Mouse (Mus musculus) hindbrain, embryonic 14.5 days (tissue): ENCODE data around the gene Ddx50. TPM values are rescaled to one million over a fixed set of nuclear protein-coding genes. Genes with fewer than 3 reads are reported as not detected.

ENCODE experiments used
- ATAC-seq: fragments of 200-750 bp; cut with Nextera tagmentation; 2 replicates; pipeline ENCODE4 v1.8.0; 2017; ENCODE audit warnings: moderate number of reproducible peaks, mild to moderate bottlenecking, moderate TSS enrichment, moderate library complexity; ENCODE audit not compliant: low FRiP score
- DNase-seq: peaks from one replicate; pipeline ENCODE4 v3.0.0-alpha.2; 2015; ENCODE audit warnings: low spot score
- H3K27ac ChIP-seq: fragments of 300-500 bp; sonication (generic); 2 replicates; pipeline ENCODE4 v1.5.1; 2014; ENCODE audit warnings: mild to moderate bottlenecking, moderate library complexity
- H3K27me3 ChIP-seq: fragments of 300-500 bp; sonication (generic); 2 replicates; pipeline ENCODE4 v1.6.1; 2014; ENCODE audit warnings: mild to moderate bottlenecking, low read length, mixed read lengths; ENCODE audit not compliant: control insufficient read depth, insufficient read depth
- H3K36me3 ChIP-seq: fragments of 300-500 bp; sonication (generic); replicated peaks from 2 replicates; pipeline ENCODE4 v1.6.1; 2014; ENCODE audit not compliant: control insufficient read depth, insufficient read depth
- H3K4me1 ChIP-seq: fragments of 300-500 bp; sonication (generic); replicated peaks from 2 replicates; pipeline ENCODE4 v1.6.1; 2014; ENCODE audit warnings: antibody characterized with exemption, low read length, mixed read lengths; ENCODE audit not compliant: control insufficient read depth, insufficient read depth
- H3K4me2 ChIP-seq: fragments of 300-500 bp; sonication (generic); replicated peaks from 2 replicates; pipeline ENCODE4 v1.6.1; 2014; ENCODE audit warnings: mild to moderate bottlenecking, moderate library complexity
- H3K4me3 ChIP-seq: fragments of 300-500 bp; sonication (generic); replicated peaks from 2 replicates; pipeline ENCODE4 v1.5.1; 2014; ENCODE audit warnings: mild to moderate bottlenecking, low read length
- H3K9ac ChIP-seq: fragments of 300-500 bp; sonication (generic); 2 replicates; pipeline ENCODE4 v1.6.1; 2014
- H3K9me3 ChIP-seq: fragments of 300-500 bp; sonication (generic); 2 replicates; pipeline ENCODE4 v1.6.1; 2016; ENCODE audit warnings: low read length; ENCODE audit not compliant: control insufficient read depth
- WGBS: fragments of 180-500 bp; shearing (Covaris S2); extraction: QIAGEN DNeasy Blood & Tissue Kit; methylation state at CpG from one replicate; pipeline ENCODE4 v1.1.7; 2014; 5-methylcytosine and 5-hydroxymethylcytosine counted together
- polyA plus RNA-seq: library from polyadenylated mRNA; unstranded; fragments of >200 nt; fragmentation: Nextera tagmentation; extraction: Ambion mirVana; gene quantifications from 2 replicates; pipeline ENCODE4 v1.2.1, GENCODE M21; 2014

Ddx50 gene
- 87.5 and 90.1 TPM in 2 replicates for polyA plus RNA-seq

DNA sequence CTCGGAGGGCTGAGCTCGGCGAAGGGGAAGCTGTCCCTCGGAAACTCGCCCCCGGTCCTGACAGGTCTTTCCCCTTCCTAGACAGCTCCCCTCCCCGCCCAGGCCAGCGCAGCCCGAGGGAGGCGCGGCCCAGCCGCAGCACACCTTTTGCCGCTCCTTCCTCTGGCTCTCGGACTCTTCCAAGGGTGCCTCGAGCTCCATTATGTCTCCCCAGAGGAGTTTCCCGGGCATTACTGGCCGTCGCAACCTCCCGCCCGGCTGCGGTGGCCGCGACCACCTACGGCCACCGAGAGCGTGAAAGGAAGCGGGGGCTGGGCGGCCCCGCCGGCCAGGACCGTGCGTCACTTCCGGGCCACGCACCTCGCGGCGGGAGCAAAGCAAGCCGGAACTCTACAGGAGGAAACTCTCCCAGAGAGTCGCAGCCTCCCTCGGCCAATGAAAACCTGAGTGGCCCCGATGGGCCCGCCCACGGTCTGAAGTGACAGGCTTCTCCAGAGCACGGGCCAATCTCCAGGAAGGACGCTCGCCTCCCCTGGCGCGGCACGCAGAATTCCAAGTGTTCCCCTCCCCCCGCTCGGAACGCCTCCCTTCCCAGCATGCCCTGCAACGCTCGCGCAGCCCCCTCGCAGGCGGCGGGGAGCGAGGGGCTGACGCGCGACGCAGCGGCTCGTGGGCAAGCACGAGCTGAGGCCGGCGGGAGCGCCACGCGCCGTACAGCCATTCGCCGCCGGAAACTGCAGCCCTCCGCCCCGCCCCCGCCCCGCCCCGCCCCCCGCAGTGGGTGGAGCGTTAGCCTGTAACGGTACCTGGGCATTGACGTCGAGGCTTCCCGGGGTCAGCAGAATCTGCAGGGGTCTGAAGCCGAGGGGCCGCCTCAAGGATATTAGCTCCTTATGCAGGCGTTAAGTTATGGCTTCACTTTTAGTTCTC, at the start of gene Ddx50:
Gene Ddx50, minus strand, starts transcription at position 338 of the 930 bp plus-strand sequence.
- peak; percentile 99 for DNase-seq
- H3K27me3 ChIP-seq, result no peaks in the 10 kb centered on the region
- ATAC-seq, result peak; percentile 100
- whole genome bisulfite sequencing, result under 1% methylated on average over 85 of the region's 89 CpGs
- peak within 1 kb of the TSS; percentile 95 for H3K27ac ChIP-seq
- peaks cover 21% of the 10 kb centered on the region for H3K4me1 ChIP-seq
- peak within 1 kb of the TSS; percentile 92 for H3K4me3 ChIP-seq
- peak within 1 kb of the TSS; percentile 95 for H3K9ac ChIP-seq
- H3K9me3 ChIP-seq, result no peaks in the 10 kb centered on the region
- H3K36me3 ChIP-seq, result peaks cover 17% of the 10 kb centered on the region
- peak within 1 kb of the TSS; percentile 61 for H3K4me2 ChIP-seq

GRCm38 (mm10) chr10:62692771-62693170, 41.8 kb upstream of the Ddx50 start:
- Histone ChIP-seq H3K4me2 (no peak overlapping the region), H3K4me3 (no peak overlapping the region), H3K36me3 (no peaks in the 10 kb centered on the region), H3K27me3 (peaks cover 6% of the 10 kb centered on the region; the same call in 1 of the 2 replicates), H3K4me1 (0 out of 2 replicates have a peak, but pooled peaks cover 4% of the 10 kb centered on the region), H3K27ac (no peak overlapping the region), H3K9me3 (no peaks in the 10 kb centered on the region), H3K9ac (no peak overlapping the region)
- ATAC-seq (no peak), DNase-seq (no peak)
- 44% methylated on average over 8 of the region's 8 CpGs for WGBS

GRCm38 (mm10) chr10:62692244-62692643, 41.2 kb upstream of the Ddx50 start:
- Histone ChIP-seq H3K27ac (no peak overlapping the region), H3K4me3 (no peak overlapping the region), H3K4me1 (peaks cover 10% of the 10 kb centered on the region), H3K9me3 (no peaks in the 10 kb centered on the region), H3K9ac (no peak overlapping the region), H3K36me3 (no peaks in the 10 kb centered on the region), H3K27me3 (peaks cover 6% of the 10 kb centered on the region; the same call in 1 of the 2 replicates), H3K4me2 (no peak overlapping the region)
- 66% methylated on average over 3 of the region's 3 CpGs for WGBS
- DNase-seq (no peak), ATAC-seq (no peak)

- DNase-seq, result peak; percentile 63
- peak; percentile 88 for ATAC-seq
- peak overlapping the region; percentile 38; the same call in 1 of the 2 replicates for H3K27ac ChIP-seq
- H3K4me1 ChIP-seq, result peaks cover 14% of the 10 kb centered on the region
- H3K27me3 ChIP-seq, result peaks cover 28% of the 10 kb centered on the region
- no peaks in the 10 kb centered on the region for H3K36me3 ChIP-seq
- peak overlapping the region; percentile 25 for H3K4me2 ChIP-seq
- H3K4me3 ChIP-seq, result no peak overlapping the region
- 0 out of 2 replicates have a peak overlapping the region, but pooled peaks have one; percentile 6 for H3K9ac ChIP-seq
- no peaks in the 10 kb centered on the region for H3K9me3 ChIP-seq
- 11% methylated on average over 15 of the region's 15 CpGs for WGBS
Observed at GRCm38 (mm10) chr10:62687032-62687674, 36.1 kb upstream of the Ddx50 start.

GRCm38 (mm10) chr10:62683043-62683442, 32.0 kb upstream of the Ddx50 start:
- H3K4me2 ChIP-seq, result no peak overlapping the region
- H3K27me3 ChIP-seq, result peaks cover 22% of the 10 kb centered on the region
- no peak overlapping the region for H3K9ac ChIP-seq
- H3K9me3 ChIP-seq, result 0 out of 2 replicates have a peak, but pooled peaks cover 10% of the 10 kb centered on the region
- DNase-seq, result no peak
- WGBS, result 63% methylated on average over 5 of the region's 5 CpGs
- no peaks in the 10 kb centered on the region for H3K36me3 ChIP-seq
- peaks cover 12% of the 10 kb centered on the region for H3K4me1 ChIP-seq
- H3K4me3 ChIP-seq, result no peak overlapping the region
- no peak overlapping the region for H3K27ac ChIP-seq
- ATAC-seq, result no peak

DNA sequence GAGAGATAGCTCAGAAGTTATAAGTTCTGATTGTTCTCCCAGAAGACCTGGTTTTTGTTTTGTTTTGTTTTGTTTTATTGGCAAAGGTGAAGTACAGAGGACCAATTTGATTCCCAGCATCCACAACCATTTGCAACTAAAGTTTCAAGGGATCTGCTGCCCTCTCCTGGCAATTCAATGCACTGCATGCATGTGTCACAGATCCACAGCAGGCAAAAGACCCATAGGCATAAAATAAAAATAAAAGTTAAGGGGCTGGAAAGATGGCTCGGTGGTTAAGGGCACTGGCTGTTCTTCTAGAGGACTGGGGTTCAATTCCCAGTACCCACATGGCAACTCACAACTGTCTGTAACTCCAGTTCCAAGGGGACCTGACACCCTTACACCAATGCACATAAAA, 28.8 kb upstream of the Ddx50 start:
- Histone ChIP-seq H3K36me3 (no peaks in the 10 kb centered on the region), H3K9me3 (0 out of 2 replicates have a peak, but pooled peaks cover 10% of the 10 kb centered on the region), H3K9ac (no peak overlapping the region), H3K4me2 (no peak overlapping the region), H3K4me1 (no peaks in the 10 kb centered on the region), H3K4me3 (no peak overlapping the region), H3K27ac (no peak overlapping the region), H3K27me3 (peaks cover 11% of the 10 kb centered on the region; the same call in 1 of the 2 replicates)
- DNase-seq (no peak), ATAC-seq (no peak)
- 78% methylated on average over 1 of the region's 1 CpGs for WGBS

DNA sequence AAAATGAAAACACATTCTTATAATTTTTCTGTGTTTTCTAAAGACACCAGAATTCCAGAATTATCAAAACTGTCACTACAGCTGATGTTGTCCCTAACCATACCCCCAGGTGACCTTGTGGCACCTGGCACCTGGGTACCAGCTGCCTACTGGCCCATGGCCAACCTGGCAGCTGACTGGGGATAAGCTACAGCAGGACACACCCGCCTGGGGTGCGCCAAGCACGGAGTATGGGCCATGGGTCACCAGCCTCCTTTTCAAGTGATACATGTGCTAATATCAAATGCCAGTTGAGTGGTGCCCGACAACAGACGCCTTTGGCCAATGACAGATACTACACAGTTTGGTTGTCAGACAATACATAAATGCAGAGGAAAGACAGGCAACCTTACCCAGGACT, 26.3 kb upstream of the Ddx50 start:
- no peaks in the 10 kb centered on the region for H3K36me3 ChIP-seq
- ATAC-seq, result no peak
- H3K27me3 ChIP-seq, result no peaks in the 10 kb centered on the region
- H3K4me3 ChIP-seq, result no peak overlapping the region
- no peaks in the 10 kb centered on the region for H3K4me1 ChIP-seq
- 0 out of 2 replicates have a peak, but pooled peaks cover 10% of the 10 kb centered on the region for H3K9me3 ChIP-seq
- H3K4me2 ChIP-seq, result no peak overlapping the region
- no peak overlapping the region for H3K9ac ChIP-seq
- 63% methylated on average over 5 of the region's 5 CpGs for WGBS
- no peak overlapping the region for H3K27ac ChIP-seq
- no peak for DNase-seq

DNA sequence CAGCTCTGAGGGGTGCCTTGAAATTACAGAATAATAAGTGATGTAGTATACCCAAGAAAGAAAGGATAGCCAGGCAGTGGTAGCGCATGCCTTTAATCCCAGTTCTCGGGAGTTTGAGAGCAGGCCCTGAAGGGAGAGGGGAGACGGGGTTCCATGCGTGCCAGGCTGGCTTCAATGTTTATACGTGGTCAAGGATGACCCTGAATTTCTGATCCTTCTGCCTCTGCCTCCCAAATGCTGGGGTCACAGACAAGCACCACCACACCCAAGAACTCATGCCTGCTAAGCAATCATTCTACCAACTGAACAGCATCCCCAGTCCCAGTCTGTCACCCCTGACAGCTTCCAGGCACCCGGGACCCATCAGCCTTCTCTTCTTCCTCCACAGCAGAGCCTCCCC, 25.2 kb upstream of the Ddx50 start:
- Histone ChIP-seq H3K9me3 (0 out of 2 replicates have a peak, but pooled peaks cover 10% of the 10 kb centered on the region), H3K27me3 (no peaks in the 10 kb centered on the region), H3K36me3 (no peaks in the 10 kb centered on the region), H3K4me1 (no peaks in the 10 kb centered on the region), H3K27ac (no peak overlapping the region), H3K9ac (no peak overlapping the region), H3K4me3 (no peak overlapping the region), H3K4me2 (no peak overlapping the region)
- ATAC-seq (no peak), DNase-seq (no peak)
- 84% methylated on average over 6 of the region's 6 CpGs for WGBS

GRCm38 (mm10) chr10:62672359-62672758, 21.3 kb upstream of the Ddx50 start:
- 99% methylated on average over 2 of the region's 2 CpGs for WGBS
- Histone ChIP-seq H3K36me3 (no peaks in the 10 kb centered on the region), H3K4me1 (no peaks in the 10 kb centered on the region), H3K9ac (no peak overlapping the region), H3K9me3 (no peaks in the 10 kb centered on the region), H3K4me2 (no peak overlapping the region), H3K27me3 (no peaks in the 10 kb centered on the region), H3K27ac (no peak overlapping the region), H3K4me3 (no peak overlapping the region)
- no peak for DNase-seq
- no peak for ATAC-seq
